Mouse (Mus musculus) left cerebral cortex, postnatal 14 days (tissue): Measurements from ENCODE around the gene Elavl1. TPM values are rescaled to one million over a fixed set of nuclear protein-coding genes. Genes with fewer than 3 reads are reported as not detected.
"Not testable (repeated sequence)": the region's sequence is repeated elsewhere in the genome, so short reads cannot be mapped to it uniquely, and the experiment has no call there.

ENCODE experiments used
- DNase-seq, 2 experiments: peaks; one replicate each; pipeline ENCODE4 v3.0.0; 2021 to 2022; ENCODE audit warnings: low spot score in 2 of 2, mixed read lengths in 1 of 2
- intact Hi-C: fragments of 180-260 bp; cut with DNase I; formaldehyde crosslinking; loops from one replicate; pipeline ENCODE4 v1.15.1; 2025
- long read RNA-seq, 2 experiments: library from polyadenylated mRNA; stranded (forward); transcript quantifications; one replicate each; pipeline ENCODE4 v2.0.0; 2021
- total RNA-seq, 2 experiments: library from RNA; stranded (reverse); gene quantifications; 2 replicates each; pipeline ENCODE4 v1.2.3; 2021

Gene Elavl1
- 10 to 100 TPM; 72.2 to 72.5 TPM for total RNA-seq
- long read RNA-seq, experiment 1, full-length matches to known transcripts, result 49 of 53 reads
- long read RNA-seq, experiment 1, partial matches to known transcripts, result 0 of 53 reads
- long read RNA-seq, experiment 1, other reads (novel, unspliced or antisense), result 4 of 53 reads
- long read RNA-seq, experiment 2, full-length matches to known transcripts, result 41 of 51 reads
- long read RNA-seq, experiment 2, partial matches to known transcripts, result 1 of 51 reads
- long read RNA-seq, experiment 2, other reads (novel, unspliced or antisense), result 9 of 51 reads

- intact Hi-C loops, result loop anchor here (5.0 kb wide), 1 partner anchor 48 kb away; the partner anchor contains the start of gene Timm44
- DNase-seq, result peak; percentile 98 to 99
Measured at GRCm38 (mm10) chr8:4324983-4325750, at the start of gene Elavl1, which contains the start of gene Ccl25. Elavl1 (minus strand) TSS chr8:4325413. Ccl25 (plus strand) TSS chr8:4325210.

GRCm38 (mm10) chr8:4372657-4373056, 47.4 kb upstream of the Elavl1 start:
- intact Hi-C loops, result no loop called here

DNA sequence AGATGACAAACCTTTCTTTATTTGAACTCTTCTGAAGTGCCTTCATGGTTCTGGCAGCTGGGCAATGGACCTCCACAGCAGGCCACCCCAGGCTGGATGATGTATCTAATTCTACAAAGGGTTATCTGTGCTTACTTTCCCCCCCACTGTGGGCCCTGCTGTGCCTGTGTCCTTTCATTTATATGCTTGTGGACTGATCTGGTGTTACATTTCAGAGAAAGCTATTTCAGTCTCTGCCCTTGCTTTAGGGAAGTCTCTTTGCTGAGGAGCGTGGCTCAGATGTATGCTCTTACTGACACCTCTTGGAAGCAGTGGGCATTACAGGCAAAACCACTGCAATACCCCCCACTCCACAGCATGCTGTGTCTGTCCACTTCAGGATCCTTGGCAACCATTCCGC, 44.9 kb upstream of the Elavl1 start:
- intact Hi-C loops, result no loop called here
- peak; percentile 51 to 75 for DNase-seq

More at GRCm38 (mm10) chr8:4372657-4373056, 47.4 kb upstream of the Elavl1 start:
- DNase-seq, result no peak

- intact Hi-C loops, result no loop called here
- no peak for DNase-seq
Measured at GRCm38 (mm10) chr8:4368470-4368869, 43.3 kb upstream of the Elavl1 start.

- peak; percentile 62 to 68 for DNase-seq
- intact Hi-C loops, result no loop called here
Measured at GRCm38 (mm10) chr8:4367808-4368207, 42.6 kb upstream of the Elavl1 start.

DNA sequence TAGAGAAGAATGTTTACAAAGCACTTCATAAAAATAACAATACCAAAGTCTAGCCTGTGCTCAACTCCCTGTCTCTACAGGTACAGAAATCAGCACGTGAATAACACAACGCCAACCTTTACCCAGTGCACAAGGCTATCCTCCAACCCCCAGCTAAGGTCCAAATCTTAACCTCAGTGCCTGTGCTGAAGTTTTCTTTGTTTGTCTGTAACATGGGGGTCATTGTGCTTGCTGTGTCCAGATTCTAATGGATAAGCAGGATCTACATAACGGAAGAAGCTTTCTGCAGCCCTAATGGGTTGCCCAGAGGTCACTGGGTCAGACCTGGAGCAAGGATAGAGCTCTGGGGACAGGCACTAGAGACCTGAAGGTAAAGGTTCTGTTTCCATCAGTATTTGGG, 41.0 kb upstream of the Elavl1 start:
- intact Hi-C loops, result no loop called here
- no peak for DNase-seq

- intact Hi-C loops, result no loop called here
- no peak for DNase-seq
Measured at GRCm38 (mm10) chr8:4360922-4361321, 35.7 kb upstream of the Elavl1 start.

- intact Hi-C loops, result no loop called here
- DNase-seq, result no peak
Measured at GRCm38 (mm10) chr8:4359362-4359761, 34.1 kb upstream of the Elavl1 start.

DNA sequence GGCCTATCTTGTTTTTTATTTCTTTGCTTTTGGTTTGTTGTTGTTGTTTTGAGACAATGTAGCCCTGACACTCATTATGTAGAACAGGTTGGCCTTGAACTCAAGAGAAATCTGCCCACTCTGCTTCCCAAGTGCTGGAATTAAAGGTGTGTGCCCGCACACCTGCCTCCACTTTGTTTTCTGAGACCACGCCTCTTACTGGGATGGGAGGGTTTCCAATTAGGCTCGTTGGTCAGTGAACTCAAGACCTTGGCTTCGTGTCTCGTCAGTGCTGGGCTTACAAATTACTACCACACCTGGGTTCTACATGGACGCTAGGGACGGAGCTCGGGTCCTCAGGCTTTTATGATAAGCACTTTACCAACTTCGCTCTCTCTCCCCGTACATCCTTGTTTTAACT, 30.2 kb upstream of the Elavl1 start:
- intact Hi-C loops, result no loop called here
- no peak for DNase-seq

- intact Hi-C loops, result no loop called here
Measured at GRCm38 (mm10) chr8:4354516-4354915, 29.3 kb upstream of the Elavl1 start.

DNA sequence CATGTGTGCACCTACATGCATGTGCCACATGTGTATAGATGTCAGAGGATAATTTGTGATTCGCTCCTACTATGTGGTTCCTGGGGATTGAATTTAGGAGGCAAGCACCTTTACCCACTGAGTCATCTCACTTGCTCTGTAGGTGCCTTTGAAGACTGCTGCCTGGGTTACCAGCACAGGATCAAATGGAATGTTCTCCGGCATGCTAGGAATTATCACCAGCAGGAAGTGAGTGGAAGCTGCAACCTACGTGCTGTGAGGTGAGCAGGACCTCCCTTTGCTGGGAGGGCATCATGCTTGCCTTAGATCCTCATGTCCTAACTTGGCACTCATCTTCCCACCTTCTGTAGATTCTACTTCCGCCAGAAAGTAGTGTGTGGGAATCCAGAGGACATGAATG, 28.5 kb upstream of the Elavl1 start:
- no peak for DNase-seq
- intact Hi-C loops, result no loop called here

More at GRCm38 (mm10) chr8:4354516-4354915, 29.3 kb upstream of the Elavl1 start:
- no peak for DNase-seq

DNA sequence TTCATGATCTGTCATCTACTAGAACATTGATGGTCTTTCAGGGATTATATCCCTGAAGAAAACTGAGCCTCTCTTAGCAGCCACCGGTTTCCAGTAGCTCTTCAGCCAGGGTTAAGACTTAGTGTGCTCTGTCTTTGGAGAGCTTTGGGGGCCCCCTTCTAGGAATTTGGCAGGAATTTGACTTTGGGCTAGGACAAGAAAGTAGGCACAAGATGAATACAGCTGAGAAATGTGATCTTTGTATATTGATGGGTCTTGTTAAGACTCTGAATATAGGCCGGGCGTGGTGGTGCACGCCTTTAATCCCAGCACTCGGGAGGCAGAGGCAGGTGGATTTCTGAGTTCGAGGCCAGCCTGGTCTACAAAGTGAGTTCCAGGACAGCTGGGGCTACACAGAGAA, 27.3 kb upstream of the Elavl1 start:
- DNase-seq, intact Hi-C loops: not testable (repeated sequence)

DNA sequence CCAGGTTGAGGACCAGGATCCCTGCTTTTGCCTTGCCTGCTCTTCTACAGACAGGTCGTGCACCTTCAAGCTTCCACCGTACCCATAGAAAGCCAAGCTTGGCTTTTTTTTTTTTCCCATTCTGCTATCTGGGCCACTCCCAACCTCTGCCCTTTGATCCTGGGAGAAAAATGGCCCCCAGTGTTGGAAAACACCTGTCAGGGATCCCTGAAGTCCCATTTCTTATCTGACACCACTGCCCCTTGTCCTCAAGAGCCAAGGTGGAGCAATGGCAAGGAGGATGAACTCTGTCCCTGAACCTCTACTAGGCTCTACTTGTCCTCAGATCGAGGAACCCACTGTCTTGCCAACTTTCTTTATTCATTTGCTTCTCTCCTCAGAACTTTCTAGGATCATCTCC, 25.4 kb upstream of the Elavl1 start:
- intact Hi-C loops, result no loop called here

DNA sequence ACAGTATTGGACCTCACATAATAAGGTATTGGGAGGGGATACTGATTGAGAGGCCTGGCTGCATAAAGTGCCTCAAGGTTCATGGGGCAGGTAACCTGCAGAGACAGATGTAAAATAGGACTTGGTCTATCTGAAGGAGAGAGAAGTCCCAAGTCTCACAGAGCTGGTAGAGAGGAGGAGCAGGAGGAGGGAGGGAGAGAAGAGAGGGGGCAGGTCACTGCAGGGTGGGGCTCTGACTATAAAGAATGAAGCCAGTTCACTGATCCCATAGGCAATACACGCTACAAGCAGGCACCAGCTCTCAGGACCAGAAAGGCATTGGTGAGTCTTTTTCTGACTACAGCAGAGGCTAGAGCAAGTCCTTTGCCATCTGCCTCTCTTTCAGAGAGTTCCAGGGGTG, 24.1 kb upstream of the Elavl1 start:
- DNase-seq, result no peak
- intact Hi-C loops, result no loop called here

More for the DNA sequence above, 25.4 kb upstream of the Elavl1 start:
- DNase-seq, result no peak

DNA sequence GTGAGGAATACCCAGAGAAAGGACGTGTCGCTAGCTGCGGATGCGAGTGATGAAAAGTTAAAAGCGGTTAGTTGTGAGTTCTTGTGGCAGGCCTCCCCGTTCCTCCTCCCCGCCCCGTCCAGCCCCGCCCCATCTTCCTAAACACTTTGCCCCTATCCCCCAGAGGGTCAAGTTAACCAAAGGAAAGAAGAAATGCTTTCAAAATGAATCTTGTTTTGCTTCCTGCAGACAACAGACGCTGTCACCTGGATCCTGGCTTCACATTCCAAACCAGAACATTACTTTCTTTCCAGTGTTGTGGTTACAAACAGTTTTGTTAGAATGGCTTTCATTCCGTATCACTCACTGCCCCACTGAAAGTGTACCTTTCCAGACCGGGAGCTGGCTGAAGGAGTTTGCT, 23.1 kb upstream of the Elavl1 start:
- intact Hi-C loops, result no loop called here
- DNase-seq, result no peak

DNA sequence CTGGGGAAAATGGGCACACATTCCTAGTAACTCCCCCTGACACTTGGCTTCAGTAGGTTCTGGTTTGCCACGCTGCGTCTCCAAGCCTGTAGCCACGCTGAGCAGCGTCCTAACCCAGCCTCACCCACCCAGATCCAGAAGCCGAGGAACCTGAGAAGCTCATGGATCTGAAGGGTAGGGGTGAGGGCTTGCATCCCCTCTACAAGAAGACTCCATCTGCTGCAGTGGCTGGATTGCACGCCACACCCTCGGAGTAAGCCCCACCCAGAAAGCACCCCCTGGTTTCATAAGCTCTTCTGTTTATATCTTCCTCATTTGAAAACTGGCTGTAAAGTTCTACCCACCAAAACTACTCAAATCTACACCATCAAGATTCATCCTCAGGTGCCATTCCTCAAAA, 22.4 kb upstream of the Elavl1 start:
- DNase-seq, result no peak
- intact Hi-C loops, result no loop called here

GRCm38 (mm10) chr8:4340207-4340606, 15.0 kb upstream of the Elavl1 start:
- DNase-seq, result no peak
- intact Hi-C loops, result no loop called here

- intact Hi-C loops, result no loop called here
- no peak for DNase-seq
Measured at GRCm38 (mm10) chr8:4335678-4336077, 10.5 kb upstream of the Elavl1 start.

DNA sequence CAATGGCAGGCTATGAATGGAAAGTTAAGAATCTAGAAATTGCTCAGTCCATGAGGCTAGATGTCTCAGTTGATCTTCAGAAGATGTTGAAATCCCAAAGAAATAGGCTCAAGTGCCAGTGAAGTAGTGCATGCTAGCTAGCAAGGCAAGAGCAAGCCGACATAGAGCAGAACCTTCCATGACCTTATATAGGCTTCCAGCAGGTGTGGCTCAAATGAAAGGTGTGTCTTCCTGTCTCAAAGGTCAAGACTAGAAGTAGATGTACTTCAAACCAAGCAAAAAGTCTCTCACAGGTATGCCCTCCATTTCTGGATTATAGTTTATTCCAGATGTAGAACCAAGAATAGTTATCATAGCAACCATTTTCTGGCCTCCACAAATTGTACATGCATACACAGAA, 8.8 kb upstream of the Elavl1 start:
- DNase-seq, result no peak
- intact Hi-C loops, result no loop called here

DNA sequence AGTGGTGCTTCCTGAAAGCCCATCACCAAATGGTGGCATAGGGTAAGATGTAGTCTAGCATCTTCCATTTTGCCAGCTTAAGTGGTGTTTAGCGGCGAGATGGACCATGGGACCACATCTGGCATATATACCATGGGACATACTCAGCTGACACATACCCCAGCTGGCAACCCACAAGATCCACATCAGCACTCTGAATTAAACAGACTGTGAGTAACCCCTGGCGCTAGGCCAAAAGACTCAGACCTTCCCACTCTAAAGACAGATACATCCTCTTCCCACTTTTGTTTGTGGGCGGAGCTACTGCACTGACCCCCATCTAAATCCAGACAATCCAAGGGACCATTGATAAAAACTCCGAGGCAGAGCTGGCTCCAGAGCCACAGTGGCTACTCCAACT, 3.8 kb upstream of the Elavl1 start:
- peak; percentile 19 to 37 for DNase-seq
- intact Hi-C loops, result no loop called here

DNA sequence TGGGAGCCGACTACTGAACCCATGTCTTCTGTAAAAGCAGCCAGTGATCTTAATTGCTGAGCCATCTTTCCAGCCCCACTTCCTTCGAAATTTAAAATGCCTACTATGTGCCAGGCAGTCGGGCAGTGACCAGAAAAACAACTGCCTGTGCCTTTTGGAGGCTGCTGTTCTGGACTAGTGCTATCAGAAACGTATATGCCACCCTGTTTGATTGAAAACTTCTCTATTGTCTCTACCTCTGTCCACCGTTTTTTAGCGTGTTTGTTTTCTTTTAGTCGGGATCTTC, 481 bp upstream of the Elavl1 start:
- intact Hi-C loops, result no loop called here
- DNase-seq, result no peak
